Mouse (Mus musculus) bone marrow macrophage, adult 2 months (primary cell): ENCODE data around the gene H2-Q6. TPM values are rescaled to one million over a fixed set of nuclear protein-coding genes. Genes with fewer than 3 reads are reported as not detected.
"Not testable (repeated sequence)": the region's sequence is repeated elsewhere in the genome, so short reads cannot be mapped to it uniquely, and the experiment has no call there.

Source experiments
- H3K27ac ChIP-seq: 2 replicates; pipeline ENCODE4 v1.5.1; 2012; ENCODE audit warnings: low read depth, low read length; ENCODE audit not compliant: insufficient read depth
- H3K4me1 ChIP-seq: 2 replicates; pipeline ENCODE4 v1.6.1; 2012; ENCODE audit warnings: low read length; ENCODE audit not compliant: control insufficient read depth, insufficient read depth
- H3K4me3 ChIP-seq: 2 replicates; pipeline ENCODE4 v1.5.1; 2012; ENCODE audit warnings: mild to moderate bottlenecking, low read length, moderate library complexity; ENCODE audit not compliant: insufficient read depth
- CTCF ChIP-seq: IDR thresholded peaks from 2 replicates; pipeline ENCODE4 v1.5.1; 2012; ENCODE audit warnings: low read depth, mild to moderate bottlenecking, low read length, moderate library complexity
- polyA plus RNA-seq: library from polyadenylated mRNA; stranded (reverse); fragments of >200 nt; gene quantifications from 2 replicates; pipeline ENCODE4 v1.2.4, GENCODE M21; 2012; ENCODE audit not compliant: missing spikeins, insufficient read depth, insufficient read length

Gene H2-Q6
- polyA plus RNA-seq, 1 experiment: 3.4 TPM

DNA sequence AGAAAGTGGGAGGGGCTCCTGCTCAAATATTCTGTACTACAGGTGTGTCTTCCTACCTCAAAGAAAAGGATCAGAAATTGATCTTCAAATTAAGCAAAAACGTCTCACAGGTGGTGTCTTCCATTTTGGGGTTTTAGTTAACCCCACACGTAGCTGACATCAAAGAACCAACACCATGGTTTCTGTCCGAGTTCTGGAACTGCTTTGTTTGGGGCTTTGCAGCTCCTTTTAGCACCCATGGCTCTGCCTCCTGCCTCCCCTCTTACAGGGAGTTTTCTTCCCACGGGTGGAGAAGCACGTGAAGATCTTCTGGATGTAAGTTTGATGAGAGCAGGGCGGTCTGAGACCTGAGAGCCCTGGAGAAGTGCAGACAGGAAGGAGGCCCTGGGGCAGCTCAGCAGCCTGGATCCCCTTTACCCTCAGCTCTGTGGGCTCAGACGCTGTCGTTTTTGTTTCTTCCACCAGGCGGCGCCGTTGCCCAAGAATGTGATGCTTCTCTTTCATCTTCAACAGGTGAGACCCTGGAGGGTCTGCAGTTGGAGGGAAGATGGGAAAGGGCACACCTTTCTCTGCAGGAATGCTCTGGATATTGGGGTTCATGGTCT, 4.3 kb upstream of the H2-Q6 start:
- H3K4me3 ChIP-seq, H3K27ac ChIP-seq, H3K4me1 ChIP-seq: not testable (repeated sequence)
- peak; percentile 98 for TF ChIP-seq CTCF

DNA sequence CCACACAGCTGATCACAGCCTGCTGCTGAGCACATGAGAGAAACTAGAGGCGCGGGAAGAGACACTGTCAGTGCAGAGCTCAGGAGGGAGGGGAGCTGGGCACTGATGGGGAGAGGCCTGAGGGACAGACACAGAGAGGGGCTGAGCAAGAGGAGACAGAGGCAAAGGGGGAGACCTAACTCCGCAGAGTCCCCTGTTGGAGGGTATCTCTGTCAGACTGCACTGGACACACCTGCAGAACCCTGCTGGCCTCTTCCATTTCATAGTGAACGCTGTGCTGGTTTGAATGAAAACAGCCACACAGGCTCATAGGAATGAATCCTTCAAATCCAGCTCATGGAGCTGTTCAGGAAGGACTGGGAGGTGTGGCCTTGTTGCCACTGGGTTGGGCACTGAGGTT, 3.3 kb upstream of the H2-Q6 start:
- H3K27ac ChIP-seq, H3K4me1 ChIP-seq: not testable (repeated sequence)

DNA sequence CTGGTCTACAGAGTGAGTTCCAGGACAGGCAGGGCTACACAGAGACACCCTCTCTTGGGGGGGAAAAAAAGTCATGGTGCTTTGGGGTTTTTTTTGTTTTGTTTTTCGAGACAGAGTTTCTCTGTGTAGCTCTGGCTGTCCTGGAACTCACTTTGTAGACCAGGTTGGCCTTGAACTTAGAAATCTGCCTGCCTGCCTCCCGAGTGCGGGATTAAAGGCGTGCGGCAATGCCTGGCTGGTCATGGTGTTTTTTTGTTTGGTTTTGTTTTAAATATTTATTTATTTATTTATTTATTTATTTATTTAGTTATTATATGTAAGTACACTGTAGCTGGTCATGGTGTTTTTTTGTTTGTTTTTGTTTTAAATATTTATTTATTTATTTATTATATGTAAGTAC, 2.3 kb upstream of the H2-Q6 start:
- not testable (repeated sequence) for H3K4me1 ChIP-seq, H3K4me3 ChIP-seq, H3K27ac ChIP-seq

More for the DNA sequence above, 3.3 kb upstream of the H2-Q6 start:
- H3K4me3 ChIP-seq: not testable (repeated sequence)

DNA sequence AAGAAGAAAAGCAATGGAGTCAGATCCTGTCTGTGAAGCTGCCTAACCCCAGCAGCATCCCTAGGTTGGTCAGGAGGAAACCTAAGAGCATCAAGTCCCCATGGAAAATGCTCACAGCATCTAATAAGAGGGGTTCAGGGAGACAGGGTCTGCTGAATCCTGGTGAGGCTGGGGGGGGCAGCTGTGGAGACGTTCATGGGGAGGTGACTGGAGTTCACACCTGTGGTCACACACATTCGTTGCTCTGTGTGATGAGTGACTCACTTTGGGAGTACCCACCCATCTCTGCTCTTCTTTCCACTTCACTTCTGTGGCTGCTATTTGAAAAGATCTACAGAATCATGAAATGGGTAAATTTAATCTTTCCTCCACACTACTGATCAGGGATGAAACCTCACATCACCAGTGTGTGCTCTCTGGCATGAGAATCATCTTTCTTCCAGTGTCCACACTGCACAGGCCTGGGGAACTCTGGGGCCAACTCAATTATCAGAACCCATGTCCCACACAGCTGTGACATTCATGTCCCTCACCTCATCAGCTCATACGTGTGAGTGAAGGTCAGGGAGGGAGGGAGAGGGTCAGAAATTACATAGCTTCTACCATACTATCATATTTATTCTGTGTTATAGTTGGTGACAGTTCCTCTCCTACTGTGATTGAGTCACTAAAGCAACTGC, 1.4 kb upstream of the H2-Q6 start:
- H3K4me1 ChIP-seq, H3K27ac ChIP-seq, H3K4me3 ChIP-seq: not testable (repeated sequence)

DNA sequence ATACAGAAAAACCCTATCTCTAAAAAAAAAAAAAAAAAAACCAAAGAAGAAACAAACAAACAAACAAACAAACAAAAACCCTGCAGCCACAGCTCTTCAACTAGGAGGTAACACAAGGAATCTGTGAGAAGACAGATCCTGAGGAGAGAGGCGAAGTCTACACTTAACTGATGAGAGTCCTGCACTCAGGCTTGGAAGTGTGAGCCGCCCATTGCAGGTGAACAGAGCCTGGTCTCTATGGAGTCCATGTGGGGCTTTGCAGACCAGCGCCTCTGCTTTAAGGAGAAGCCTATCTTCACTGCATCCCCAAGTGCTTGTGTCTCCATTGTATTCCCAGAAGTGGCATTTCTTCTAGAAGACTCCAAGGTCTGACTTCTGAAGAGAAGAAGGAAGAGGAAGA, 544 bp upstream of the H2-Q6 start:
- not testable (repeated sequence) for H3K27ac ChIP-seq, H3K4me3 ChIP-seq, H3K4me1 ChIP-seq

DNA sequence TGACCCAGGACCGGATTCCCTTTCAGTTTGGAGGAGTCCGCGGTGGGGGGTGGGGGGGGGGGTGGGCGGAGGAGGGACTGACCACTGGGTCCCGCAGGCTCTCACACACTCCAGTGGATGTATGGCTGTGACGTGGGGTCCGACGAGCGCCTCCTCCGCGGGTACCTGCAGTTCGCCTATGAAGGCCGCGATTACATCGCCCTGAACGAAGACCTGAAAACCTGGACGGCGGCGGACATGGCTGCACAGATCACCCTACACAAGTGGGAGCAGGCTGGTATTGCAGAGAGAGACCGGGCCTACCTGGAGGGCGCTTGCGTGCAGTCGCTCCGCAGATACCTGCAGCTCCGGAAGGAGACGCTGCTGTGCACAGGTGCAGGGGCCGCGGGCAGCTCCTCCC, 824 bp downstream of the H2-Q6 start:
- not testable (repeated sequence) for H3K27ac ChIP-seq, H3K4me3 ChIP-seq, H3K4me1 ChIP-seq

DNA sequence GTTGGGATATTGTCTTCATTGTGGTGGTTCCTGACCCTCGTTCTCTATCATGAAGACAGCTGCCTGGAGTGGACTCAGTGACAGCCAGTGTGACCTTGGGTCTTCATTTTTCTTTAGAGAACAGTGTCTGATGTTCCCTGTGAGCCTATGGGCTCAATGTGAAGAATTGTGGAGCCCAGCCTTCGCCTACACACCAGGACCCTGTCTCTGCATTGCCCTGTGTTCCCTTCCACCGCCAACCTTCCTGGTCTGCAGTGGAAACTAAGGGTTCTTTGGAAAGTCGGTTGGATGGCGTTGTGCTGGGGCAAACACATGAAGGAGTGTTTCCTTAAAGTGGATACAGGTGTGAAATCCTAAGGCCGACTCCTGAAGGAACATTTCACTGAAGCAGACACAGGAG, 4.2 kb downstream of the H2-Q6 start:
- not testable (repeated sequence) for H3K27ac ChIP-seq, H3K4me3 ChIP-seq, H3K4me1 ChIP-seq

DNA sequence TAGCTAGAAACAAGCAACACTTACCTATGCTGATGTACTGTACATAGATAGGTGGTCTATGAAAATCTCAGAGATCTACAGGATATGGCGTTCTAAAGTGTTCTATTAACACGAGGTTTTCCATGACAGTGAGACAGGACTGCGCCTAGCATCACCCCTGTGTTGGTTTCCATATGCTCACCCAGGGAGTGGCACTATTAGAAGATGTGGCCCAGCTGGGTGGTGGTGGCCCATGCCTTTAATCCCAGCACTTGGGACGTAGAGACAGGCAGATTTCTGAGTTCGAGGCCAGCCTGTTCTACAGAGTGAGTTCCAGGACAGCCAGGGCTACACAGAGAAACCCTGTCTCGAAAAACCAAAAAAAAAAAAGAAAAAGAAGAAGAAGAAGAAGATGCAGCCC, 6.0 kb downstream of the H2-Q6 start:
- not testable (repeated sequence) for H3K4me1 ChIP-seq, H3K4me3 ChIP-seq, H3K27ac ChIP-seq

DNA sequence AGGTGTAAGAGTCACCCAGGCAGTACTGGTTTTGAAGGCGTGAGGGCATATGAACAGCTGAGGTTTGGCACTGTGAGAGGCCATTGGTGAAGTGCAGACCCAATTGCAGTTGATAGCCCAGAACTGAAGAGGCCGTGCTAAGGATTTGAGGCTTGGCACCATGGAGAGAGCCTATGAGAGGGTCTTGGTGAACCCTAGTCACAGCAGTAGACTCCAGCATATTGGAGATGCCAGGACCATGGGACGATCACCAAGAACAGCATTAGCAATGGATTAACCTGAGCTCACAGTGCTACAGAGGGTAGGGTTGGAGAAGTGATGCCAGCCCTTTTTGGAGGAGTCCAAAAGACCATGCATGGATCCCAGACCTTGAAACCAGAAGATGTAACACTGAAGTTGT, 7.5 kb downstream of the H2-Q6 start:
- H3K27ac ChIP-seq, H3K4me3 ChIP-seq, H3K4me1 ChIP-seq: not testable (repeated sequence)

DNA sequence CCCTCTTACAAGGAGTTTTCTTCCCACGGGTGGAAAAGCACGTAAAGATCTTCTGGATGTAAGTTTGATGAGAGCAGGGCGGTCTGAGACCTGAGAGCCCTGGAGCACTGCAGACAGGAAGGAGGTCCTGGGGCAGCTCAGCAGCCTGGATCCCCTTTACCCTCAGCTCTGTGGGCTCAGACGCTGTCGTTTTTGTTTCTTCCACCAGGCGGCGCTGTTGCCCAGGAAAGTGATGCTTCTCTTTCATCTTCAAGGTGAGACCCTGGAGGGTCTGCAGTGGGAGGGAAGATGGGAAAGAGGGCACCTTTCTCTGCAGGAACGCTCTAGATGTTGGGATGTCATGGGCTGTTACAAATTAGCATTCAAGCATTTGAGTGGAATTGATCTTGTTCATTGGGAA, 10.2 kb downstream of the H2-Q6 start:
- H3K4me3 ChIP-seq, H3K27ac ChIP-seq, H3K4me1 ChIP-seq: not testable (repeated sequence)
- peak; percentile 89 for TF ChIP-seq CTCF

DNA sequence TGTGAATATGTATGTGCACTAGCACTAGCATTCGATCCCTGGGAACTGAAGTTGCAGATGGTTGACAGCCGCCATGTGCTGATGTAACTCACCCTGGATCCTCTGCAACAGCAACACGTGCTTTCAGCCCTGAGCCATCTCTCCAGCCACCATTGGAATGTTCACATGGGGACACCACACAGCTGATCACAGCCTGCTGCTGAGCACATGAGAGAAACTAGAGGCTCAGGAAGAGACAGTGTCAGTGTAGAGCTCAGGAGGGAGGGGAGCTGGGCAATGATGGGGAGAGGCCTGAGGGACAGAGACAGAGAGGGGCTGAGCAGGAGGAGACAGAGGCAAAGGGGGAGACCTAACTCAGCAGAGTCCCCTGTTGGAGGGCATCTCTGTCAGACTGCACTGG, 10.9 kb downstream of the H2-Q6 start:
- not testable (repeated sequence) for H3K4me1 ChIP-seq, H3K27ac ChIP-seq, H3K4me3 ChIP-seq

DNA sequence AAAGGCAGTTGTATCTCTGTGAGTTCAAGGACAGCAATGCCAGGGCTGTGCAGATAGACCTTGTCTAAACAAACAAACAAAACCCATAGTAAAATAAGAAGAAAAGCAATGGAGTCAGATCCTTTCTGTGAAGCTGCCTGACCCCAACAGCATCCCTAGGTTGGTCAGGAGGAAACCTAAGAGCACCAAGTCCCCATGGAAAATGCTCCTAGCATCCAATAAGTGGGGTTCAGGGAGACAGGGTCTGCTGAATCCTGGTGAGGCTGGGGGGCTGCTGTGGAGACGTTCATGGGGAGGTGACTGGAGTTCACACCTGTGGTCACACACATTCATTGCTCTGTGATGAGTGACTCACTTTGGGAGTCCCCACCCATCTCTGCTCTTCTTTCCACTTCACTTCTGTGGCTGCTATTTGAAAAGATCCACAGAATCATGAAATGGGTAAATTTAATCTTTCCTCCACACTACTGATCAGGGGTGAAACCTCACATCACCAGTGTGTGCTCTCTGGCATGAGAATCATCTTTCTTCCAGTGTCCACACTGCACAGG, 12.8 kb downstream of the H2-Q6 start:
- H3K4me3 ChIP-seq: not testable (repeated sequence)

DNA sequence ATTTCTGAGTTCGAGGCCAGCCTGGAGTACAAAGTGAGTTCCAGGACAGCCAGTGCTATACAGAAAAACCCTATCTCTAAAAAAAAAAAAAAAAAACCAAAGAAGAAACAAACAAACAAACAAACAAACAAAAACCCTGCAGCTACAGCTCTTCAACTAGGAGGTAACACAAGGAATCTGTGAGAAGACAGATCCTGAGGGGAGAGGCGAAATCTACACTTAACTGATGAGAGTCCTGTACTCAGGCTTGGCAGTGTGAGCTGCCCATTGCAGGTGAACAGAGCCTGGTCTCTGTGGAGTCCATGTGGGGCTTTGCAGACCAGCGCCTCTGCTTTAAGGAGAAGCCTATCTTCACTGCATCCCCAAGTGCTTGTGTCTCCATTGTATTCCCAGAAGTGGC, 13.7 kb downstream of the H2-Q6 start:
- not testable (repeated sequence) for H3K4me1 ChIP-seq, H3K4me3 ChIP-seq, H3K27ac ChIP-seq

More for the DNA sequence above, 12.8 kb downstream of the H2-Q6 start:
- not testable (repeated sequence) for H3K4me1 ChIP-seq, H3K27ac ChIP-seq

DNA sequence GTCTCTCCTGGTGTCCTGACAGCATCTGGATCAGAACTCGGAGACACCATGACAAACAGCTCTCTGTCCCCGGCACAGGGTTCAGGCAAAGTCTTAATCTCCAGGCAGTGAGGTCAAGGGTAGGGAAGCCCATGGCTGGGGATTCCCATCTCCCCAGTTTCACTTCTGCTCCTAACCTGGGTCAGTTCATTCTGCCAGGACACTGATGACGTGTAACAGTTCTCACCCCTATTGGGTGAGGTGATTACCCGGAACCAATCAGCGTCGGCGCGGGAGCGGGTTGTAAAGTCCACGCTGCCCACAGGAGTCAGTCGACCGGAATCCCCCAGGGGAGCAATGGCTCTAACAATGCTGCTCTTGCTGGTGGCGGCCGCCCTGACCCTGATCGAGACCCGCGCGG, 14.2 kb downstream of the H2-Q6 start, which contains the start of gene H2-Q7:
TSS of gene H2-Q7 (plus strand) at position 271 of the 400 bp plus-strand sequence.
- H3K27ac ChIP-seq, H3K4me1 ChIP-seq: not testable (repeated sequence)
- H3K4me3 ChIP-seq: peak within 1 kb of the TSS; percentile 40

DNA sequence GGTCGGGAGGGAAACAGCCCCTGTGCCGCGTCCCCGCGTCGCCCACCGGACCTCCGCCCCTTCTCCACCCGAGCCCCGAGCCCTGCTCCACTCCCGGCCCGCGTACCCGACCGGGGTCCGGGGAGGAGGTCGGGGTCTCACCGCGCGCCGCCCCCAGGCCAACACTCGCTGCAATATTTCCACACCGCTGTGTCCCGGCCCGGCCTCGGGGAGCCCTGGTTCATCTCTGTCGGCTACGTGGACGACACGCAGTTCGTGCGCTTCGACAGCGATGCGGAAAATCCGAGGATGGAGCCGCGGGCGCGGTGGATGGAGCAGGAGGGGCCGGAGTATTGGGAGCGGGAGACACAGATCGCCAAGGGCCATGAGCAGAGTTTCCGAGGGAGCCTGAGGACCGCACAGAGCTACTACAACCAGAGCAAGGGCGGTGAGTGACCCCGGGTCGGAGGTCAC, 14.7 kb downstream of the H2-Q6 start:
- H3K4me3 ChIP-seq: peak overlapping the region; percentile 40
- H3K27ac ChIP-seq, H3K4me1 ChIP-seq: not testable (repeated sequence)

DNA sequence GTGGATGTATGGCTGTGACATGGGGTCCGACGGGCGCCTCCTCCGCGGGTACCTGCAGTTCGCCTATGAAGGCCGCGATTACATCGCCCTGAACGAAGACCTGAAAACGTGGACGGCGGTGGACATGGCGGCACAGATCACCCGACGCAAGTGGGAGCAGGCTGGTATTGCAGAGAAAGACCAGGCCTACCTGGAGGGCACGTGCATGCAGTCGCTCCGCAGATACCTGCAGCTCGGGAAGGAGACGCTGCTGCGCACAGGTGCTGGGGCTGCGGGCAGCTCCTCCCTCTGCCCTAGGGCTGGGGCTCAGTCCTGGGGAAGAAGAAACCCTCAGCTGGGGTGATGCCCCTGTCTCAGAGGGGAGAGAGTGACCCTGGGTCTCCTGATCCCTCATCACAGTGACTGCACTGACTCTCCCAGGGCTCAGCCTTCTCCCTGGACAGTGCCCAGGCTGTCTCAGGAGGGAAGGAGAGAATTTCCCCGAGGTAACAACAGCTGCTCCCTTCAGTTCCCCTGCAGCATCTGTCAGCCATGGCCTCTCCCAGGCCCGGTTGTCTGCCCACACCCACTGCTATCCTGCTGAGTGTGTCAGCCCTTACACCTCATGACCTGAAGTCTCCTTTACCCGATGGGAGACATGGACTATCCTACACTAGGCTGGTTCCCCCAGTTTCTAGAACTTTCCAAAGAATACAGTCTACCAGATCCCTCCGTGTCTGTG, 15.4 kb downstream of the H2-Q6 start:
- H3K4me1 ChIP-seq, H3K27ac ChIP-seq, H3K4me3 ChIP-seq: not testable (repeated sequence)
